Mouse (Mus musculus): ENCODE measurements at regions not wholly inside any gene's neighbourhood (a gene's known extent, or its start where the extent isn't known, plus 50 kb on each side); places are given as distances from the start of the nearest gene placed in this dataset.

GRCm38 (mm10) chr10:118769751-118770150 is 100.3 kb downstream of the Dyrk2 start:
- TF ChIP-seq CTCF (IDR thresholded peaks at IDR 0.05; ENCODE audit: low read depth, low read length) (no peak), POLR2AphosphoS5 (IDR thresholded peaks at IDR 0.05; ENCODE audit: insufficient replicate concordance, low read depth, low read length) (no peak), GATA1 (IDR thresholded peaks at IDR 0.05; ENCODE audit: borderline replicate concordance, low read length) (no peak), TAL1 (conservative IDR thresholded peaks at IDR 0.05; ENCODE audit: low read depth, low read length) (no peak), GATA2 (IDR thresholded peaks at IDR 0.05; ENCODE audit: borderline replicate concordance, low read depth, low read length) (no peak)

Measured in G1E (cell line).